Mouse (Mus musculus): Measurements from ENCODE around the gene Mrgprb2. TPM values are rescaled to one million over a fixed set of nuclear protein-coding genes. Genes with fewer than 3 reads are reported as not detected.

Gene Mrgprb2
- not detected in 2 replicates for polyA plus RNA-seq (2021; fragmentation: Nextera tagmentation)
- long read RNA-seq, experiment 1 = 0 reads
- long read RNA-seq, experiment 2 = 0 reads

DNA sequence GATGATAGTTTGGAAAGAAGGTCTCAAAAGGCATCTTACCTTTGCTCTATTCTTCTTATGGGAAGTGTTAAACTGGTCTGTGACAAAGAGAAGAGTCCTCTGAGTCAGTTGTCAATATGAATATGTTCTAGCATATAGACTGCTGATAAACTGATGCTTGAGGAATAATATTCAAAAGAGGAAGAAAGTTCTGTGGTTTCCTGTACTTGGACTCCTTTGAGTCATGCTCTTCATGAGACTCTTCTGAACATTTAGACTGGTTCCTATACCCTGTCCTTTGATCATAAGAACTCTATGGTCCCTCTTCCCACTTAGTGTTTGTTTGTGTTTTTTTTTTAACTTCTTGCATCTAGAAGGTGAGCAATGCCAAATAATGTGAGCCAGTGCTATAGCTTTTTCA, at the start of gene Mrgprb2:
Mrgprb2 (minus strand) TSS at position 101 of the 400 bp plus-strand sequence.

Other genes with a start within 250 kb of the Mrgprb2 start
- gene Mrgprb8, start 169.6 kb downstream of the Mrgprb2 start, polyA plus RNA-seq (2021; fragmentation: Nextera tagmentation) = not detected in 2 replicates
- gene Mrgprb1, start 101.7 kb downstream of the Mrgprb2 start, polyA plus RNA-seq (2021; fragmentation: Nextera tagmentation) = not detected in 2 replicates
- not detected in 2 replicates for gene Mrgprx2, start 58.8 kb downstream of the Mrgprb2 start, polyA plus RNA-seq (2021; fragmentation: Nextera tagmentation)
- not detected in 2 replicates for gene Mrgprb3, start 85.7 kb upstream of the Mrgprb2 start, polyA plus RNA-seq (2021; fragmentation: Nextera tagmentation)
- gene Zdhhc13, start 230.9 kb upstream of the Mrgprb2 start, polyA plus RNA-seq (2021; fragmentation: Nextera tagmentation) = 16.7 and 20.4 TPM in 2 replicates

Measured in layer of hippocampus, adult 6 months (tissue).